Mouse (Mus musculus) inflammation-experienced regulatory T-cells, adult 6 months (primary cell): ENCODE measurements around the gene Vmn1r117. TPM values are rescaled to one million over a fixed set of nuclear protein-coding genes. Genes with fewer than 3 reads are reported as not detected.
"Not testable (repeated sequence)": the region's sequence is repeated elsewhere in the genome, so short reads cannot be mapped to it uniquely, and the experiment has no call there.

ENCODE experiments used
- ATAC-seq: one replicate; pipeline ENCODE4 v1.8.0; 2017
- polyA plus RNA-seq, 3 experiments: library from polyadenylated mRNA; unstranded; fragments of 100-300 nt; shearing (Covaris generic); gene quantifications; one replicate each; pipeline ENCODE4 v1.2.1; 2017

Vmn1r117 gene
- not detected for polyA plus RNA-seq

DNA sequence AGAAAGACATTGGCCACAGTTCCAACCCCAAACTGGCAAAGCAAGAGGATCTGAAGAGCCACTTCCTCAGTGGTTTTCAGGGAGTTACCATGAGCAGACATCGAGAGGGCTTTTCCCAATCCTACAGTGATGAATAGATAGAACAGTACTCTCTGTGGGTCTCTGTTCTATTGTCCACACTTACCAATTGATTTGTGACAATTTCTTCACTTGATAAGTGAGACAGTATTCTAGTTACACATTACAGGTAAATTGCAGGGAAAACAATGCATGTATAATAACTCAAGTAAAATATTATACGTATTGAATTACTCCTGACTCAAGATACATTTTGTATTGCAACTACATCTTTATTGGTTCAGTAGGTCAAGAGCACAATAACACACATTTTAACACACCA is at the start of gene Vmn1r117:
Gene Vmn1r117 (minus strand): TSS at position 101 of the 400 bp plus-strand sequence.
- not testable (repeated sequence) for ATAC-seq

DNA sequence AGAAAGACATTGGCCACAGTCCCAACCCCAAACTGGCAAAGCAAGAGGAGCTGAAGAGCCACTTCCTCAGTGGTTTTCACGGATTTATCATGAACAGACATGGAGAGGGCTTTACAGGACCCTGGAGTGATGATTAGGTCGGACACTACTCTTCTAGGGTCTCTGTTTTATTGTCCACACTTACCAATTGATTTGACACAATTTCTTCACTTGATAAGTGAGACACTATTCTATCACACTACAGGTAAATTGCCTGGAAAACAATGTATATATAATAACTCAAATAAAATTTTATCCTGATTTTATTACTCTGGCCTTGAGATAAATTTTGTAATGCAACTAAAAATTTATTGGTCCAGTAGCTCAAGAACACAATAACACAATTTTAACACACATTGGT is 28.3 kb upstream of the Vmn1r117 start, which contains the start of gene Vmn1r118:
Gene Vmn1r118 (minus strand): TSS at position 101 of the 400 bp plus-strand sequence.
- not testable (repeated sequence) for ATAC-seq

DNA sequence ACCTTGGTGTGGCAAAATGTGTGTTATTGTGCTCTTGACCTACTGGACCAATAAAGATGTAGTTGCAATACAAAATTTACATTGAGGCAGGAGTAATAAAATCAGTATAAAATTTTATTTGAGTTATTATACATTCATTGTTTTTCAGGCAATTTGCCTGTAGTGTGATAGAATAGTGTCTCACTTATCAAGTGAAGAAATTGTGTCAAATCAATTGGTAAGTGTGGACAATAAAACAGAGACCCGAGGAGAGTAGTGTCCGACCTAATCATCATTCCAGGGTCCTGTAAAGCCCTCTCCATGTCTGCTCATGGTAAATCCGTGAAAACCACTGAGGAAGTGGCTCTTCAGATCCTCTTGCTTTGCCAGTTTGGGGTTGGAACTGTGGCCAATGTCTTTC is 12.0 kb downstream of the Vmn1r117 start, which contains the start of gene Vmn1r116:
Gene Vmn1r116 (plus strand): TSS at position 301 of the 400 bp plus-strand sequence.
- not testable (repeated sequence) for ATAC-seq

DNA sequence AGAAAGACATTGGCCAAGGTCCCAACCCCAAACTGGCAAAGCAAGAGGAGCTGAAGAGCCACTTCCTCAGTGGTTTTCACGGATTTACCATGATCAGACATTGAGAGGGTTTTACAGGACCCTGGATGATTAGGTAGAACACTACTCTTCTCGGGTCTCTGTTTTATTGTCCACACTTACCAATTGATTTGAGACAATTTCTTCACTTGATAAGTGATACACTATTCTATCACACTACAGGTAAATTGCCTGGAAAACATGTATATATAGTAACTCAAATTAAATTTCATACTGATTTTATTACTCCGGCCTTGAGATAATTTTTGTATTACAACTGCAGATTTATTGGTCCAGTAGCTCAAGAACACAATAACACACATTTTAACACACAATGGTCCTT is 39.0 kb downstream of the Vmn1r117 start, which contains the start of gene Vmn1r115:
Gene Vmn1r115 (minus strand): TSS at position 101 of the 400 bp plus-strand sequence.
- not testable (repeated sequence) for ATAC-seq

Other genes starting within 250 kb of the Vmn1r117 start
- not detected for gene Vmn1r107, start 215.2 kb downstream of the Vmn1r117 start, polyA plus RNA-seq
- gene Vmn1r111, start 180.9 kb downstream of the Vmn1r117 start, polyA plus RNA-seq: not detected
- not detected for gene Gm10668, start 153.5 kb downstream of the Vmn1r117 start, polyA plus RNA-seq
- not detected for gene Vmn1r112, start 112.9 kb downstream of the Vmn1r117 start, polyA plus RNA-seq
- not detected for gene Vmn1r113, start 96.8 kb downstream of the Vmn1r117 start, polyA plus RNA-seq
- gene Vmn1r114, start 71.9 kb downstream of the Vmn1r117 start, polyA plus RNA-seq: not detected
- gene Vmn1r115, start 39.1 kb downstream of the Vmn1r117 start, polyA plus RNA-seq: not detected
- gene Vmn1r116, start 11.9 kb downstream of the Vmn1r117 start, polyA plus RNA-seq: not detected
- not detected for gene Vmn1r118, start 28.2 kb upstream of the Vmn1r117 start, polyA plus RNA-seq
- gene Vmn1r119, start 128.3 kb upstream of the Vmn1r117 start, polyA plus RNA-seq: not detected
- not detected for gene Vmn1r120, start 169.7 kb upstream of the Vmn1r117 start, polyA plus RNA-seq
- gene Vmn1r121, start 214.4 kb upstream of the Vmn1r117 start, polyA plus RNA-seq: not detected